Comparison of ENCODE assay signal across 11 mouse cellular contexts in genomic region chr2:154713083-154713482, GRCm38 (mm10). TPM values are rescaled to one million over a fixed set of nuclear protein-coding genes. Genes with fewer than 3 reads are reported as not detected.
A peak's percentile ranks its signal among the peaks of the same experiment; 100 is the strongest.
DNase-seq lines count a peak whose midpoint lies in the region; ATAC-seq and TF ChIP-seq lines count a peak whose summit lies in the region.
"Had no signal": no experiment of that assay in that cellular context is flagged by ENCODE, and none has a peak within 500 bp of the region (broad histone marks: within the 10 kb centered on the region; RNA-seq: fewer than 3 reads in every experiment).

No protein-coding gene starts in this region.

- WGBS in forebrain, embryonic 13.5 days, result 59% methylated on average over 5 of the region's 6 CpGs

- TF ChIP-seq CTCF in C2C12 (IDR thresholded peaks at IDR 0.05; ENCODE audit: control insufficient read depth, insufficient read depth, insufficient read length), result peak; percentile 16

- no peak overlapping the region for H3K4me3 ChIP-seq in C2C12 (ENCODE audit: insufficient read depth, poor library complexity, severe bottlenecking)
- no peak overlapping the region for H3K4me3 ChIP-seq in forebrain, embryonic 13.5 days
- H3K4me3 ChIP-seq: limb, embryonic 15.5 days; neural tube, embryonic 13.5 days had no signal

- no peaks in the 10 kb centered on the region for H3K27me3 ChIP-seq in C2C12 (ENCODE audit: control insufficient read depth, insufficient read depth, insufficient read length)
- peaks cover 4% of the 10 kb centered on the region; the same call in 1 of the 2 replicates for H3K27me3 ChIP-seq in forebrain, embryonic 13.5 days
- H3K27me3 ChIP-seq: limb, embryonic 15.5 days had no signal

- no peaks in the 10 kb centered on the region for H3K79me3 ChIP-seq in C2C12 (ENCODE audit: low read depth)

- H3K9me3 ChIP-seq in forebrain, embryonic 13.5 days (replicated peaks), result no peaks in the 10 kb centered on the region
- H3K9me3 ChIP-seq: limb, embryonic 15.5 days; neural tube, embryonic 13.5 days had no signal

- ATAC-seq in forebrain, embryonic 13.5 days, result no peak

- H3K4me2 ChIP-seq in forebrain, embryonic 13.5 days, result no peak overlapping the region
- H3K4me2 ChIP-seq: limb, embryonic 15.5 days; neural tube, embryonic 13.5 days had no signal

- no peak overlapping the region for H3K27ac ChIP-seq in forebrain, embryonic 13.5 days
- H3K27ac ChIP-seq: neural tube, embryonic 13.5 days had no signal

- H3ac ChIP-seq in C2C12 (ENCODE audit: control insufficient read depth, insufficient read length, low read depth), result no peak overlapping the region

- DNase-seq in kidney, postnatal 14 days, result peak; percentile 33
- no peak for DNase-seq in kidney, adult 8-10 months
- peak; percentile 59 for DNase-seq in 3T3-L1 (ENCODE audit: low read depth, low spot score)
- DNase-seq in embryo, embryonic 10.5 days (ENCODE audit: low spot score), result peak; percentile 31
- DNase-seq in frontal cortex, adult 2 months (ENCODE audit: extremely low spot score in 1 of 2, low spot score in 1 of 2), result no peak

- no peaks in the 10 kb centered on the region for H3K79me2 ChIP-seq in C2C12 (ENCODE audit: control insufficient read depth, insufficient read depth)

- peaks cover 10% of the 10 kb centered on the region; the same call in 1 of the 2 replicates for H3K4me1 ChIP-seq in forebrain, embryonic 13.5 days

- H3K9ac ChIP-seq in forebrain, embryonic 13.5 days, result no peak overlapping the region
- H3K9ac ChIP-seq: limb, embryonic 15.5 days; neural tube, embryonic 13.5 days had no signal

- no peaks in the 10 kb centered on the region for H3K36me3 ChIP-seq in C2C12 (ENCODE audit: control insufficient read depth, insufficient read depth)
- H3K36me3 ChIP-seq in forebrain, embryonic 13.5 days (ENCODE audit: poor library complexity, severe bottlenecking), result no peaks in the 10 kb centered on the region
- H3K36me3 ChIP-seq: limb, embryonic 15.5 days; neural tube, embryonic 13.5 days had no signal

TF ChIP-seq in C2C12, 6 proteins besides CTCF, POLR2A, EP300 and RAD21:
- no peak for TF ChIP-seq FOSL1 (IDR thresholded peaks at IDR 0.05; ENCODE audit: insufficient read depth, low read length, poor library complexity, severe bottlenecking)
- TF ChIP-seq MYOD1 (IDR thresholded peaks at IDR 0.05; ENCODE audit: control insufficient read depth, insufficient read length, low read depth), result no peak
- TF ChIP-seq MYOG (IDR thresholded peaks at IDR 0.05; ENCODE audit: control insufficient read depth, extremely low read depth, insufficient read length), result no peak
- TF ChIP-seq CEBPB (IDR thresholded peaks at IDR 0.05; ENCODE audit: low read depth), result no peak
- TF ChIP-seq USF1 (IDR thresholded peaks at IDR 0.05; ENCODE audit: low read depth), result no peak
- no peak for TF ChIP-seq MAX (IDR thresholded peaks at IDR 0.05)

RNA-seq across cellular contexts. Expression of gene Gm14214, which starts 56.7 kb away (rescaled TPM):
- polyA plus RNA-seq in C2C12 (2012; fragmentation: generic; extraction: Trizol), result not detected
- polyA plus RNA-seq in frontal cortex, adult 2 months (2012; rRNA removed), result not detected in 2 replicates
- not detected in 2 replicates for polyA plus RNA-seq in forebrain, embryonic 13.5 days (2015; fragmentation: Nextera tagmentation; extraction: Ambion mirVana)
- polyA plus RNA-seq: gonadal fat pad, adult 2 months; intestine, embryonic 14.5 days; limb, embryonic 15.5 days; neural tube, embryonic 13.5 days had no signal

Comparison
In these comparisons a context has a peak if more than half of its experiments do, and no peak if none do; other contexts are left out.
1. DNase-seq: peak in kidney, postnatal 14 days (single experiment), 3T3-L1 (single experiment) and embryo, embryonic 10.5 days (single experiment); none in kidney, adult 8-10 months (0 of 2) and frontal cortex, adult 2 months (0 of 2).